Mouse (Mus musculus) adrenal gland (tissue): Measurements from ENCODE around the gene Msi2.

Experiments used
- intact Hi-C: fragments of 180-260 bp; cut with DNase I; formaldehyde crosslinking; loops from one replicate; pipeline ENCODE4 v1.15.1; 2025

Msi2 gene

DNA sequence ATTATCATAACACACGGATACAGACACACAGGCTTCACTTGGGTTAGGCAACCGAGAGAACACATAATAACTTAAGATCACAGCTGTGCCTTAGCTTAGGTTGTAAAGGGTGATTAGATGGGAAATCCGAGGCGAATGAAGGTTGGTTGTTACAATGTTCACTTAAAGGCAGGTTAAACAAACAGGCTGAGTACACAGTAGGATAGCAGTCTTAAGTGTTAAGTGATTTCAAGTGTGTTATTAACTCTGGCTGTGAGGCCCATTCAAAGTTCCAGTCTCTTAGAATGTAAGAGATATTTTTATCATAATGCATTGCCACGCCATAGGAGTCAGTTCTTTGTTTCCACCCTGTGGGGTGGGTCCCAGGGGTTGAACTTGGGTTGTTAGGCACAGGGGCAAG, 383.4 kb downstream of the Msi2 start:
- intact Hi-C loops = no loop called here

DNA sequence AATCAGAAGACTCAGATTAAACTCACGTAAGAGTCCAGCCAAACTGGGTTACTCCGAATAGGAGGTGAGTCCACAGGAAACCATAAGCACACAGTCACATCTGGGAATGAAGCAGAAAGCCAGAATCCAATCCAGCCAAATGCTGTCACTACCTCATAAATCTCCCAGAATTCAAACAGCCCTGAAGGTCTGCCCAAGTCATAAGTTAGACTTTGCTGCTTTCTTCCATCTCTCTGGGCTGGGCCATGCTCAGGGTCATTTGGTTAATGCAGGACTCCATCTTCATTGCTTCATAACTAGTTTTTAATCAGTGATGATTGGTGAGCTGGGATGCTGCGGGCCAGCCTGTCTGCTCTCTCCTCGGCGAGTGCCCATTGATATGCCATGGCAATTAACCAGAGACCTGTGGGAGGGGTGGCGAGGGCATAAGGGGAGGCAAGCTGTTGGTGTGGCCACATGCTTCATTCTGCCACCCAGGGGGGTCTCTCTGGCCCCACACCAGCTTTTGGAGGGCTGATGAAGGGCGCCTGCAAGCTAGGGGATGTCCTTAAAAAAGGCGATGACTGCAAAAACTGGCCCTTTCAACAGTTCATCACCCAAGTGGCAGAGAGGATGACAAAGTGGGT, 385.9 kb downstream of the Msi2 start:
- intact Hi-C loops = no loop called here

DNA sequence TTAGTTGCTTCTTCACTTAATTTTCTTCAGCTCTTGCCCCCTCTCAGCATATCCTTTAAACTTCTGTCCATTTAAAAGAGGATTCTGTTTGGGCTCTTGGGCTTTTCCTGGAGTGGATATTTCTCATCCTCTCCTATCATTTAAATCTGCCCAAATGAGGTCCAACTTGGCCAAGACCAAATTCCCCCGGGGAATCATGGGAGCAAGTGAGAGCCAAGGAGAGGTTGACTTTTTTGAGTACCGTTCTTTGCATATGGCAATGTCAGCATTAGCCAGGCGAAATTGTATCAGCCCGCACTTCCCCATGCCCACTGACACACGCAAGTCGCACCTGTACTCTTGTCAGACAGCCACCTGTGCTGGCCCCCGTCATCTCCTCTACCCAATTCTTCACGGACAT, 386.6 kb downstream of the Msi2 start:
- intact Hi-C loops = no loop called here

DNA sequence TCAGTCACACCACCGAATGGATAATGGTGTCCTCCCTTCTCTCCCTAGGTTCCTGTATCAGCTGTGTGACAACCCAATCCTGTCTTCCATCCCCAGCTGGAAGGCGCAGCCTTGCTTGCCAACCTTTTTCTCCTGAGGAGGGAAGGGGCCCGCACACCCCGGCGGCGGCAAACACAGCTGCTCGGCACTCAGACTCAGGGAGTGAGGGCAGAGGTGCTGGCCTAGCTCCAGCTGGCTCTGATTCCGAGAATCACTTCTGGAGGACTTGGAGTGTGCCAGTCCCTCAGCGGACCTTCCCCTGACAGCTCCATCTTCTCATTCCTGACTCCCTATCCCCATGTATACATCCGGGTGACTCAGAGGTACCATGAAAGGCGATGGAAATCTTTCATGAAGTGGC, 387.5 kb downstream of the Msi2 start:
- intact Hi-C loops = no loop called here

DNA sequence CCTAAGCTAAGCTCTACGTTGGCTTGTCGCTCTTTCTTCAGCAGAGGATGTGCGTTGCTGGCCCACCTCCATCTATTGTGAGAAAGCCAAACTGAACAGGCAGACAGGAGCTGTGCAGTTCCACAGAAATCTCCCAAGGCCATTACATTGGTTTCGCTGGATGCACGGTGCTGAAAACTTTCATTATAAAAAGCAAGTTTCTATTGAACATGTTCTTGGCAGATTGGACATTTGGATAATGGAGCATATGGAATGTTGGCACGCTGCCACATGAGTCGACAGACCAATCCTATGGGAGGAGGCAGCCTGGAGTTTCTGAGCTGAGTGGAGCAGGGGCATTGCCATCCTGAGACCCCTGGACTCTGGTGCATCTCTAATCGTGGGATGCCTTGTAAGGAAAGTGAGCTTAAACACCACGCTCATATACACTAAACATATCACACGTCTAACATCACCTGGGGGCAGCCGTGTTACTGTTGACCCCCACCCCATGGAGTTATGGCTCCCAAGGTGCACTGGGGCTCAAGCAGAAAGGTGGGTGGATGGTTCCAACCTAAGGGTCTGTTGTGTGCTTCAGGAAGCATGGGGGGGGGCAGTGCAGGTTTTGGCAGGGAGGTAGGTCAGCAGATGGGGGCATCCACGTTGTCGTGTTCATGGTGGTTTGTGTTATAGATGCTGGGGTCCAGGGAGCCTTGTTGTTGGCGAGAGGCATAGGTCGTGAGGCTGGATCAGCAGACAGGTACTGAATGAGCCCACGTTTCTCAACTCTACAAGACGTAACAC, 389.3 kb downstream of the Msi2 start:
- intact Hi-C loops = no loop called here

DNA sequence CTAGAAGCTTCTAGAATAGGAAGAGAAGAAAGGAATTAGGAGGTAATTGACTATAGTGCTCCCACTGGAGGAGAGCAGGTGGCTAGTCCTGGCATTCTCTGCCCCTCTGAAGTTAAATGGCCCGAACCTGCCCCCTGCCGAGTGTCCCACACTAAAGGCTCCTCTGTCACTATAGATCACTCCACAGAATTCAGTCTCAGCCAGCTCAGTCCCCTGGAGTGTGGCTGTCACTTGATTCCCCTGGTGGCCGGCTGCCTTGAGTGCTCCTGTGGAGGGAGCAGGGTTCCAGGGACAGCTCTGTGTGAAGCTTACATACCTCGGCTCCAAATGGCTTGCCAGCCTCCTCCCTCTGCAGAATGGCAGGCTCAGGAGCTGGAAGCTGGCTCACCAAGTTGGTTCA, 391.3 kb downstream of the Msi2 start:
- intact Hi-C loops = no loop called here

DNA sequence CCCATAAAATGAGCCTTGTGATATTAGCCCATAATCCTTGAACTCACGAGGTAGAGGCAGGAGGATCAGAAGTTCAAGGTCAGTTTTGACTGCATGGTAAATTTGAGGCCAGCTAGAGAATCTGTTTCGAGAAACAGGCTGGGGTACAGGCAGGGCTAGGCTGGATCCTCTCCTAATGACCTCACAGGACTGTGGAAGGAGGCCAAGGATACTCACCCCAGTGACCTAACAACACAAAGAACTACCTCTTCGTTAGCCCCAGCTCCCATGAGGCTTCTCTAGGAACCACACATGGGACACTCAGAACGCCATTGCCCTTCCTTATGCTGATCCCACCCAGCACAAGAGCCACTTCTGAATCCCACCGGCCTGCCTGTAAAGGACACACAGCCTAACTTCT, 399.5 kb downstream of the Msi2 start:
- intact Hi-C loops = no loop called here

DNA sequence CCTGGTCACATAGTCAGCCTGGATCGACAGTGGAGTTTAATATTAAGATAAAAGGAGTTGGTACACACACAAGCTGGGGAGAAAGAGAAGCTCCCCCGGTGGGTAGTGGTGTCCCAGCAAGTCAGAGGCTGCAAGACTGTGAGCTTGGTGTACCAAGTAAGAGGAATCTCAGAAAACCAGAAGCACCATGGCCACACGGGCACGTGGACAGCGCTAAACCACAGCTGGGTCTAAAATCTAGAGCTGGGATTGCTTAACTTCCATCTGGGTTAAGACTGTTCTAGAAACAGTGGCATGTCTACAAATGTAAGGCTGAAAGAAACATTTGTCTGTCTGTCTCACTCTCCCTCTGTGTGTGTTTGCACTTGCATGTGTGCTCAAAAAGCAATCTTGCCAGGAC, 402.9 kb downstream of the Msi2 start:
- intact Hi-C loops = no loop called here

DNA sequence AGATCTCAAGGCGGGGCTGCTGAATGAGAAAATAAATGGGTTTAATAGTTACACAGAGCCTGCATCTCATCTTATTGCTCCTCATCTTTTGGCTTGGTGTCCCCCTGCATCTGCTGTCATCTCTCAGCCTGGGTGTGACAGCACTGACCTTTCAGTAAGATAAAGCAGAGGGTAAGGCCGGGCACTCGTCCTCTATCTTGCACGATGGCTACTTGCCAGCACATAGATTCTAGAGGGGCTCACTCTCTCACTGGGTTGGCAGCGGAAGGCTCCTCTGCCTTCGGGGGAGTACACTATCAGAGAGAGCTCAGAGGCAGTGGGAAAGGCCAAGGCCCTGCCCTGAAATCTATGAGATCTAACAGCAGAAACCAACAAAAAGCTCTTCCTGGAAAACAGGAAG, 403.8 kb downstream of the Msi2 start:
- intact Hi-C loops = no loop called here

DNA sequence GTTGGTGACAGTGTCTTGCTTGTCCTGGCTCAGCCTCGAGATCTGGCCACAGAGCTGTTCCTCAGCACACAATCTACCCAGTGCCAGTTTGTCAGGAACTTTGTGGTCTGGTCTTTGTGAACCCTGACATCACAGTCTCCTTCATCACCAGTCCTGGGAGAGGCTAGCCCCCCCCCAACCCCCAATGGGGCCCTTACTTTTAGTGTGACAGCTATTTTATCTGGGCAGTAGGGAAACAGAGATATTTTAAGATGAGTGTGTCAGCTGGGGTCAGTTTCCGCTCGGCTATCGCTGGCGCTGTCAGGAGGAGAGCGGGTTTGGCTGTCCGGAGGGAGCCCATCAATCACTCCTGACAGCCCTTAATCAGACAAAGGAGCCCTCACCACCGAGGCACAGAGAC, 404.8 kb downstream of the Msi2 start:
- intact Hi-C loops = no loop called here

DNA sequence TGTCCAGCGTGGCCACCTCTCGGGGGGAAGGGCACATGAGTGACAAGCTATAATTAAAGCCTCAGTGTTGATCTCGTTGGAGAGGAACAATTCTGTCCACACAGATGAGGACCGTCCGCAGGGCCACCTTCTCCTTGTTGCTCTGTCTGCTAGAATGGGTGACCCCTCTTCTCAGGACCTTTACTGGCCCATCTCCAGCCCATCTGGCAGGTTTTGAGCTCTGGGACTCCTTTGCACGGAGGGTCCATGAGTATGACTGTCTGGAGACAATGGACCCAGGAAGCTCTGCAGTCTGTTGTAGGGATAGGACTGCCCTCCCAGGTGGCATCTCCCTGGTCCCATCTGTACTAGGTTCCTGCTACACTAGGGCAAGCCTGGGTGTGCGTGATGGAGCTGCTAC, 406.7 kb downstream of the Msi2 start:
- intact Hi-C loops = no loop called here

DNA sequence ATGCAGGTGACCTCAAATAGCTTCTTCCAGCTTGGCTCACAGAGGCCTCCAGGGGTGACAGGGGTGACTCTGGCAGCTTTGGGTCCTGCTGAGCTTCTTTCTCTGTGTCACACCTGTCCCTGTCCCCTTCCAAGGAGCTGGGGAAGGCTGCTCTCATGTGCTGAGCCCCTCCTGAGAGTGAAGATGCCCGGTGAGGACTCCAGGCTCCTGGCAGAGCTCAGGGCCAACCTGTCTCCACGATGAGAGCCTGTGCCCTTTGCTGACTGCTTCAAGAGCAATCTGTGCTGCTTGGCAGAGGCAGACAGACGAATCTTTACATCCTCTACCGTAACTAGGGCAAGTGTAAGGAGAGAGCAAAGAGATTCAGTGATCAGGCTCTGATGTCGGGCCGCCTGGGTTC, 407.5 kb downstream of the Msi2 start:
- intact Hi-C loops = no loop called here

DNA sequence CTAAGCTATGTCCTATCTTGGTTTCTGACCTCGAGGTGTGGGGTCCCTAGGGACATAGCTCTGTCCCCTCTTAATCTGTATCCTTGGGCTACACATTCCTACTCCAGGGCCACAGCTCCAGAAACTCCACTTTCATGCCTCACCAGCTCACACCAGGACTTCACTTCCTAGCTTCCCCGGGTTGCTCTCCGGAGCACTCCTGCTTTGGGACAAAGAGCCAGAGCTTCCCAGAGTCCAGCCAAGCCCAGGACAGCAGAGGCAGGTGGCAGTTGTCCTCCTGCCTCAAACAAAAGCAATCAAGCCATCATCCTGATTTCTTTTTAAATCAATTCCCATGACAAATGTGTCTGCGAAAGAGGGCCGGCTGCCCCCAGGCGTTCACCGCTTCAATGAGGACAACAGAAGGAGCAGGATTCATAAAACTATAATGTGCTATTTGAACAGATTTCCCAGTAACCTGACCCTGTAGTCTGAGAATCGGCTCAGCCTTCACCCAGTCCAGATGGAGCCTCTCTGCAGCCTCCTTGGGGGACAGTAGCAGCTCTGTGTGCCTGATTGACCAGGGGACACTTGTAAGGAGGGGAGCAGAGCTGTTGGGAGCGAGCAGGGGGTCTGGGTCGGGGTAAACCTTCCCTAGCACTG, 409.1 kb downstream of the Msi2 start:
- intact Hi-C loops = no loop called here

DNA sequence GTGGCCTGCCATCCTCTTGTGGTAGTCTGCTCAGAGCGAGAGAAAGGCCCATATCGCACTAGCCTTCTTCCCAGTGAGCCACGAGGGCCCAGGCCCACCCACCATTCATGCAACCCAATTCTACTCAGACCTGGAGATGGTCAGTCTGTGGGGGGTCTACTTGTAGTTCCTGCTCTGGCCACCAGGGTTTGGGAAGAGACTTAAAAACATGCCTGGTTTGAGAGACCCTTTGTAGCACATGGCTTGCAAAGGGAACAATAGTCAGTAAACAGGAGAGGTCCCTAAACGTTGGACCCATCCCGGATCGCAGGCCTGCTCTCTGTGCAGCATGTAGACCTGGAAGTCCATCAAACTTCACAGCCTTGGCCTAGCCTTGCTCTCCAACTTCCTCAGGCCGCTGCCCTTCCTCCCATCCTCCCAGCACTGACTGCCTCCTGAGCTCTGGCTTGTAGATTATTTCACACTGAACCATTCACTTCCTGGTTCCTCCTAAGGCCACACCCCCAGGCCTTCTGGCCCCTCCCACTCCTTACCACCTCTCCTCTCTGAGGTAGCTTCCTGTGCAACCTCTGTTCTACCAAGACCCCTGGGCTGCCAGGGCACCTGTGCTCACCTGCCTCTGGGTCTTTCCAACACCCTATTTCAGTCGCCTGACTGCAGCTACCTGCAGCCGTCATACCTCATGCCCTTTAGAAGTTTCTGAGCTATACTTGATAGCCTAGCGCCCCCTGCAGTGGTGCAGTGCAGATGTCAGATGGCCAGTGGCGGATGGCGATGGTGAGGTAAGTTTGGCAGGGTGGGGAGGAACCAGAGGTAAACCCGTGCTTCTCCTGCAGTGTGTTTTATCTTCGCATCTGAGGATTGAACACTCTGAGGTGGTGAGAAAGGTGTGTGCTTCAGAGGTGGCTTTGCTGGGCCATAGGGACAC, 410.4 kb downstream of the Msi2 start:
- intact Hi-C loops = no loop called here

DNA sequence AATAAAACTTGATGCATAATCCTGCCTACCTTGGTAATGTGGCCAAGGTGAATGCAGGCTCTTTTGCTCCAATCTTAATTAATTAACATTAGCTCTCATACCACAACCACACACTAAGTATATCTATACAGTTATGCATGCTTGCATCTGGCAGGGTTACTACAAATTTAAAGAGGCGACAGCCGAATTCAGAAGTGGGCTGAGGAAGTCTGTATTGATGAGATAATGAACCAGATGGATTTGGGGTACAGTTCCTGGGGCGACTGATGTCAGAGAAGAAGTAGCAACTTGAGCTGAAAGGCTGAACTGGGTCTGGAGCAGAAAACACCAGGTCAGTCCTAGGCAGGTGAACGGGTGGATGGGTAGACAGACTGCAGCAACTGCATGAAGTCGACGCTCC, 412.6 kb downstream of the Msi2 start:
- intact Hi-C loops = no loop called here

DNA sequence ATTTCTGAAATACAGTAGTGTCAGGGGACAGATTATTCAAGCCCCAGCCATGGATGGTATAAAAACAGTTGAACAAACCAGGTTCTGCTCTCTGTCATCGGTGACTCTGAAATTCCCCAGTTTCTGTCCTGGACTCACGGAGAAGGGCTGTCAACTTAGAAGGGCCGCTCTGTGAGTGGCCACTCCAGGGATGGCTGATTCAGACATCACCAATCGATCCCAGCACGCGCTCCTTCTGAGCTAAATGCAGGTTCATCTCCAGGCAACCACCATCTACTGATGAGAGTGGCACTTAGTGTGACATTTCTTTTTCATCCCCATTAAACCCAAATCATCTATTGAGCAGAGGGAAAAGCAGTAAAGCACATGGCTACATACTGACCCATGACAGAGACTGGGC, 416.7 kb downstream of the Msi2 start:
- intact Hi-C loops = no loop called here

DNA sequence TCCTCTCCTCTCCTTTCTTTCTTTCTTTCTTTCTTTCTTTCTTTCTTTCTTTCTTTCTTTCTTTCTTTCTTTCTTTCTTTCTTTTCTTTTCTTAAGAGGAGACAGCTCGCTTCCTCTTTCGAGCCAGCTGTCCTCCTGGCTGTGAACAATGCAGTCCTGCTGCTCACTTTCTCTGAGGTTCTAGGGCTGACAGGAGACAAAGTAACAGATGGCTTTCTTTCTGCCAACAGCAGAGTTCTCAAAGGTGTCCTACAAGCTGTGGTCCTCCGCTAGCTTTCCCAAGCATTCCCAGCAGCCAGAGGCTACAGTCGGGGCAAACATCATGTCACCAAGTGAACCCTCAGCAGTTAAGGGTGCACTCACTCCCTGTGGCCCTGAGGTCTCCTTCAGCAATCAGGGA, 419.0 kb downstream of the Msi2 start:
- intact Hi-C loops = loop anchor here (10.0 kb wide), 1 partner anchor 425 kb away; no protein-coding TSS in a partner anchor

DNA sequence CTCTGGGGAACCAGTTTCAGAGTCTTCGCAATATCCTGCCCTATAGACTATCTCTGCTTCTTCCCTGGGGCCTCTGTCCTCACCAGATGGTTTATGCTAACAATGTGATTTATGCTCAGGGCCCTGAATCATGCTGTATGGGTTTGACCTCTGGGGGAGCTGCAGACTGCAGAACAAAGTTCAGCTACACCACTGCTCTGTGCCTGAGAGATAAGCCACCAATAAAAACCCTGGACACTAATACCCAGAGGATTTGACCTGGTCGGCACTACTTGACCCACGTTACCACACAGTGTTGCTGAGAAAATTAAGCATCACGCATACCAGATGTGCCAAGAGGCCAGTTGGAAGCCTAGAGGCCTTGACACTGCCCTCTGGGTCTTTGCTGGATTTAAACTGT, 420.8 kb downstream of the Msi2 start:
- intact Hi-C loops = loop anchor here (10.0 kb wide), 1 partner anchor 427 kb away; no protein-coding TSS in a partner anchor

DNA sequence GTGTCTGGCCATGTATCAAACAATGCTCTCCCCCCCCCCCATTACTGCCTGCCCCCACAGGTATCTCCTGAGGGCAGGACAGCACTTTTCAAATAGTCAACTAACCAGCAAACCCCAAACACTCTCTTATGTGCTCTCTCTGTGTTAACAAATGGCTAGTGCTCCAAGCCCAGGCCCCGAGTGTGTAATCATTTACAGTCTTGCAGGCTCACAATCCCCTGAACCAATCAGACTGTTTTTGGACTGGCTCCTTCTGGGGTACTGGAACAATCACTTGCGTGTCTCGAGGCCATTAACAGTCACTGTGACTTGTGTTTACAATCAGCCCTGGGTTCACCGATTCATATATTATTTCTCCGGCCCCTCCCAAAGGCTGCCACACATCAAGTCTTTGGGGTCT, 423.0 kb downstream of the Msi2 start:
- intact Hi-C loops = loop anchor here (10.0 kb wide), 1 partner anchor 430 kb away; no protein-coding TSS in a partner anchor

DNA sequence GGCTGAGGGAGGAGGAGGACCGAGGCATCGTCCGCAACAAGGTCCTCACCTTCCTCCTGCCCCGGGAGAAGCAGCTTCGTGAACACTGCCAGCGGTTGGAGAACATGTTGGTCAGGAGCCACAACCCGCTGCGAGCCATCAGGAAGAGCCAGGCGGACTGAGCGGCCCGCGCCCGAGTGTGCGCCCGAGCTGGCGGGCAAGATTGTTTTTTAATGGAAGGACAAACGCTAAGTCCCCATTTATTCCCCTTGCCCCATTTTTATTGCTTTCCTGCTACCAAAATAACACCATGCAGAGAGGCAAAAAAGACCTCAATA, 424.0 kb downstream of the Msi2 start:
- intact Hi-C loops = loop anchor here (10.0 kb wide), 1 partner anchor 430 kb away; no protein-coding TSS in a partner anchor

DNA sequence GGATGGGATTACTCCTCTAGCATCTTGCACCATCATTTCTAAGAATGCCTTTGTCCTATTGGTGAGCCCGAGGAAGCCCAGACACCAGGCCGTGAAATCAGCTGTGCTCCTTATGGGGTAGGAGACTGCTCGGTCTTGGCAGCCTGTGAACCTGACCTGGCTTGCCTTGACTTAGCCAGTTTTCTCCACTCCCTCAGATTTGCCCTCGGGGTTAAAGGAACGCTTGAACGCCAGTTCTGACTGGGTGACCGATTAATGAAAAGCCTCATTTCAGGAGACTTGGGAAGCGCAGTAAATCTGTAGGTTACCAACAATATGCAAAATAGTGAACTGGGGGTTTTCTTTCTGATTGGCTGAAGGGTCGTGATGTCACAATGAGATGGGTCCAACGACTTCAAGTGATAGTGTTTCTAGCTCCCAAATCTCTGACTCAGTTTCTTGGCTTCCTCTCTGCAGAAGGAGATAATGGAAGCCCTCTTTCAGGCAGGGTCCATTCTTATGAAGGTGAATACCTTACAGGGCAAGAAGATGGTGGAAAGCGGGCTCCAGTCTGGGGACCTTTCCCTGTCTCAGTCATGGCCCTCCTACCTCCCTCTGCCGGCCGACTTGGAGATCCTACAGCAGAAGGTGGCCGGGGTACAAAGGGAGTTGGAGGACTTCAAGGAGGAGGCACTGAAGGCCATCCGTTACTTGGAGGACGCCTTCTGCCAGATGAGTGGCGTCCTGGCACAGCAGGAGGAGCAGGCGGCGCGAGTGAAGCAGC, 424.5 kb downstream of the Msi2 start, which contains the start of gene Ccdc182:
Gene Ccdc182 (plus strand): TSS at position 428 of the 763 bp plus-strand sequence.
- intact Hi-C loops = loop anchor here (10.0 kb wide), 1 partner anchor 431 kb away; no protein-coding TSS in a partner anchor
